Mouse (Mus musculus): Measurements from ENCODE around the gene Ncor2. TPM values are rescaled to one million over a fixed set of nuclear protein-coding genes. Genes with fewer than 3 reads are reported as not detected.

Ncor2 gene
- polyA plus RNA-seq, 1 experiment = 71.5 TPM

- no peak for TF ChIP-seq CTCF (IDR thresholded peaks at IDR 0.05; ENCODE audit: low read depth, low read length)
- no peak for TF ChIP-seq POLR2A (IDR thresholded peaks at IDR 0.05; ENCODE audit: borderline replicate concordance, low read depth, low read length)
- Histone ChIP-seq H3K4me3 (ENCODE audit: insufficient read depth, low read length) (peak overlapping the region; percentile 43), H3K27ac (ENCODE audit: insufficient read depth, low read depth, low read length) (peak overlapping the region; percentile 94), H3K4me1 (ENCODE audit: control insufficient read depth, insufficient read depth, low read length) (peaks cover 62% of the 10 kb centered on the region)
Observed at GRCm38 (mm10) chr5:125052603-125053488, 126.2 kb downstream of the Ncor2 start.

DNA sequence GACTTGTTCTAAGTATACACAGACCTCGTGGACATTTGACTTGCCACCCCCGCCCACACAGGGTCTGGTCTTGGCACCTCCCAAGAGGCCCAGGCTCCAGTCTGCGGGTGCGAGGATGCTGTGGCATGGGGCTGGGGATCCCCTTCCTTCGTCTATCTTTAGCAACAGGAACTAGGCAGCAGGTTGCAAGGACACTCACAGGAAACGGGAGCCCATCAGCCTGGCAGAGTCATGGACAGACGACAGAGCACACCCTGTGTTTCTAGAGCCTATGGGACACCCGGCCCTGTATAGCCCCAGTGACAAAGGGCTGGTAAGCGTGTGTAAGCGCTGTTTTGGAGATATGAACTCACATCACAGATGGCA lies 126.8 kb downstream of the Ncor2 start:
- Histone ChIP-seq H3K27ac (ENCODE audit: insufficient read depth, low read depth, low read length) (peak overlapping the region; percentile 94), H3K4me3 (ENCODE audit: insufficient read depth, low read length) (peak overlapping the region; percentile 43), H3K4me1 (ENCODE audit: control insufficient read depth, insufficient read depth, low read length) (peaks cover 62% of the 10 kb centered on the region)
- TF ChIP-seq CTCF (IDR thresholded peaks at IDR 0.05; ENCODE audit: low read depth, low read length) (no peak), POLR2A (IDR thresholded peaks at IDR 0.05; ENCODE audit: borderline replicate concordance, low read depth, low read length) (no peak)

GRCm38 (mm10) chr5:125049481-125049880 lies 129.5 kb downstream of the Ncor2 start:
- TF ChIP-seq POLR2A (IDR thresholded peaks at IDR 0.05; ENCODE audit: borderline replicate concordance, low read depth, low read length) (no peak), CTCF (IDR thresholded peaks at IDR 0.05; ENCODE audit: low read depth, low read length) (no peak)
- peaks cover 39% of the 10 kb centered on the region for H3K4me1 ChIP-seq (ENCODE audit: control insufficient read depth, insufficient read depth, low read length)
- no peak overlapping the region for H3K4me3 ChIP-seq (ENCODE audit: insufficient read depth, low read length)
- no peak overlapping the region for H3K27ac ChIP-seq (ENCODE audit: insufficient read depth, low read depth, low read length)

GRCm38 (mm10) chr5:125046436-125046835 lies 132.6 kb downstream of the Ncor2 start:
- Histone ChIP-seq H3K4me3 (ENCODE audit: insufficient read depth, low read length) (no peak overlapping the region), H3K27ac (ENCODE audit: insufficient read depth, low read depth, low read length) (no peak overlapping the region), H3K4me1 (ENCODE audit: control insufficient read depth, insufficient read depth, low read length) (peaks cover 13% of the 10 kb centered on the region)
- TF ChIP-seq POLR2A (IDR thresholded peaks at IDR 0.05; ENCODE audit: borderline replicate concordance, low read depth, low read length) (no peak), CTCF (IDR thresholded peaks at IDR 0.05; ENCODE audit: low read depth, low read length) (no peak)

DNA sequence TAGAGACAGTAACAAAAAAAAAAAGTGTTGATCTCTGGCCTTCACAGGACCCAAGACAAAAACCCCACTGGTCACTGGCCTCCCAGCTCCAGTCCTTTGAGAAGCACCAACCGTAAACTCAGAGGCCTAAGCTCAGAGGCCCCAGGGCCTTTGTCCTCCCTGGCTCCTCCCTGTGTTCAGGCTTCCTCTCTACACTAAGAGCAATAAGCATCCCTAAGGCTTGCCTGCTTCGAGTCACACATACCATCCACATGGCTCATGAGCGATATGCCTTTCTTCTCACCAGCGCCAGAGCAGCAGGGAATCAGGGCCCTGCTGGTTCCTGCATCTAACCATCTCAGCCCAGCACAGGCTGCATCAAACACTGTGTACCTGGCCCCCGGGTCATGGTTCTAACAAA lies 133.8 kb downstream of the Ncor2 start:
- TF ChIP-seq CTCF (IDR thresholded peaks at IDR 0.05; ENCODE audit: low read depth, low read length) = no peak
- TF ChIP-seq POLR2A (IDR thresholded peaks at IDR 0.05; ENCODE audit: borderline replicate concordance, low read depth, low read length) = no peak
- no peak overlapping the region for H3K4me3 ChIP-seq (ENCODE audit: insufficient read depth, low read length)
- no peak overlapping the region for H3K27ac ChIP-seq (ENCODE audit: insufficient read depth, low read depth, low read length)
- H3K4me1 ChIP-seq (ENCODE audit: control insufficient read depth, insufficient read depth, low read length) = peaks cover 1% of the 10 kb centered on the region

DNA sequence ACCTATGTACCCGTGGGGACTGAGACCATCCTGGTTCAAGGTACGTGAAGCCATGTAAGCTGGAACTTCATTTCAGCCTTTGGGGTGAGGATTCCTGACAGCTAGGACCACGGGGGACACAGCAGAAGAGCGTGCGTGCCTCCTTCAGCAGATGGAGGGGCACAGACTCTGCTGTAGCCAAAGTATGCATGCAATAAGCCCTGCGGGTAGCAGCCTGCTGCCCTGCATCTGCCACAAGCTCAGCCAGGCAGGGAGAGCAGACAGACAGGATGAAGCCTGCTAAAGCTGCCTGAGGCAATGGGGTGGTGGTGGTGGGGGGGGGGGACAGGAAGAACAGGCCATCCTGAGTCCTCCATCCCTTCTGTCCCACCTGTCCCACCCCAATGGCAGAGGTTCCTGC lies 135.6 kb downstream of the Ncor2 start:
- H3K4me3 ChIP-seq (ENCODE audit: insufficient read depth, low read length) = no peak overlapping the region
- no peaks in the 10 kb centered on the region for H3K4me1 ChIP-seq (ENCODE audit: control insufficient read depth, insufficient read depth, low read length)
- H3K27ac ChIP-seq (ENCODE audit: insufficient read depth, low read depth, low read length) = no peak overlapping the region
- no peak for TF ChIP-seq POLR2A (IDR thresholded peaks at IDR 0.05; ENCODE audit: borderline replicate concordance, low read depth, low read length)
- TF ChIP-seq CTCF (IDR thresholded peaks at IDR 0.05; ENCODE audit: low read depth, low read length) = no peak

DNA sequence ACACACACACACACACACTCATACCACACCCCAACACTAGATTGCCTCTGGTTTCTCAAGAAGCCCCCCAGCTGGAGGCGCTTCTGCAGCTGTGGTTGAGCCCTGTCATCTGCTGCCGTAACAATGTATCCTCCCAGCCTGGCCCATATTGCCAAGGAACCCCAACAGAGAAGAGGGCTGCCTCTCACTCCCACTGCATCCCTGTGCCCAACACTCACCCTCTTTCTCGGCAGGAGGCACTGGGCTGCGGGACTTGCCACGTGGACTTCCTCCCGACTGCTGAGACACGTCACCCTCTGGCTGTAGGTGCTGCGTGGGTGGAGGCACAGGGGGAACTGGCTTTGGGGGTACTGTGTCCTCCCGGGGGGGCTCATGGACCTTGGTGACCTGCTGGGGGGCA lies 137.4 kb downstream of the Ncor2 start:
- H3K27ac ChIP-seq (ENCODE audit: insufficient read depth, low read depth, low read length) = no peak overlapping the region
- no peak overlapping the region for H3K4me3 ChIP-seq (ENCODE audit: insufficient read depth, low read length)
- no peaks in the 10 kb centered on the region for H3K4me1 ChIP-seq (ENCODE audit: control insufficient read depth, insufficient read depth, low read length)
- no peak for TF ChIP-seq CTCF (IDR thresholded peaks at IDR 0.05; ENCODE audit: low read depth, low read length)
- TF ChIP-seq POLR2A (IDR thresholded peaks at IDR 0.05; ENCODE audit: borderline replicate concordance, low read depth, low read length) = no peak

DNA sequence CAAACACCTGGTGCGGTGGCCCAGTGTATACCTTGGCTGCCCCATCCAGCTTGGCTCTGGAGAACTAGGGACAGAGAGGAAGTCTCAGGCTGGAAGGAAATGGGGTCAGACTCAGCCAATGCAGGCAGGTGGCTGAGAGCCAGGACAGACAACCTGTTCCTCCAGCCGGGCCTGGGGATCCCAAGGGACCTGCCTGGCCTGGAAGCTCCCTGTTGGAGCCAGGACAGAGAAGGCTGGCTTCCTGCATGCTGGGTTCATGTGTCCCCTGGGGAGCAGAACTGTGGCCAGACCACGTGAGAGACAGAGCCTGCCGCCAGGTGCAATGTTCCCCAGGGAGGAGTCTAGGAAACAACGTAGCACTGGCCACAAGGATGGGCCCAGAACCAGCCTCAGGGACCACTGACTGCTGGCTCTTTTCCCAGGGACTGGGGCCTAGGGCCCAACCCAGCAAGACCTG lies 138.9 kb downstream of the Ncor2 start:
- H3K4me3 ChIP-seq (ENCODE audit: insufficient read depth, low read length) = no peak overlapping the region
- no peak overlapping the region for H3K27ac ChIP-seq (ENCODE audit: insufficient read depth, low read depth, low read length)
- H3K4me1 ChIP-seq (ENCODE audit: control insufficient read depth, insufficient read depth, low read length) = no peaks in the 10 kb centered on the region
- TF ChIP-seq POLR2A (IDR thresholded peaks at IDR 0.05; ENCODE audit: borderline replicate concordance, low read depth, low read length) (no peak), CTCF (IDR thresholded peaks at IDR 0.05; ENCODE audit: low read depth, low read length) (no peak)

- TF ChIP-seq CTCF (IDR thresholded peaks at IDR 0.05; ENCODE audit: low read depth, low read length) (no peak), POLR2A (IDR thresholded peaks at IDR 0.05; ENCODE audit: borderline replicate concordance, low read depth, low read length) (no peak)
- Histone ChIP-seq H3K4me3 (ENCODE audit: insufficient read depth, low read length) (no peak overlapping the region), H3K27ac (ENCODE audit: insufficient read depth, low read depth, low read length) (no peak overlapping the region), H3K4me1 (ENCODE audit: control insufficient read depth, insufficient read depth, low read length) (no peaks in the 10 kb centered on the region)
Observed at GRCm38 (mm10) chr5:125039377-125040027, 139.5 kb downstream of the Ncor2 start.

- H3K4me3 ChIP-seq (ENCODE audit: insufficient read depth, low read length) = no peak overlapping the region
- H3K27ac ChIP-seq (ENCODE audit: insufficient read depth, low read depth, low read length) = no peak overlapping the region
- no peak for TF ChIP-seq POLR2A (IDR thresholded peaks at IDR 0.05; ENCODE audit: borderline replicate concordance, low read depth, low read length)
- TF ChIP-seq CTCF (IDR thresholded peaks at IDR 0.05; ENCODE audit: low read depth, low read length) = no peak
Observed at GRCm38 (mm10) chr5:125036483-125036882, 142.5 kb downstream of the Ncor2 start.

More at GRCm38 (mm10) chr5:125036483-125036882, 142.5 kb downstream of the Ncor2 start:
- no peaks in the 10 kb centered on the region for H3K4me1 ChIP-seq (ENCODE audit: control insufficient read depth, insufficient read depth, low read length)
